Mouse (Mus musculus) megakaryocyte, adult 5-6 weeks (primary cell): ENCODE data around the gene Znrf2. TPM values are rescaled to one million over a fixed set of nuclear protein-coding genes. Genes with fewer than 3 reads are reported as not detected.

ENCODE experiments used
- ATAC-seq: 2 replicates; pipeline ENCODE4 v1.8.0; 2016; ENCODE audit warnings: mild to moderate bottlenecking, inconsistent platforms; ENCODE audit not compliant: poor library complexity, severe bottlenecking
- total RNA-seq, 2 experiments: library from RNA; stranded (forward) in 1 of 2; stranded (reverse) in 1 of 2; fragments of 153-499, 151-499 nt in 1 of 2; fragments of 221-1000, 200-1000 nt in 1 of 2; gene quantifications; 2 replicates each; pipeline versions ENCODE4 v1.2.3 to v1.2.4; 2015 to 2017

Znrf2 gene
- total RNA-seq, 2 experiments from 2014 or later = 76.2 to 83.0 TPM

DNA sequence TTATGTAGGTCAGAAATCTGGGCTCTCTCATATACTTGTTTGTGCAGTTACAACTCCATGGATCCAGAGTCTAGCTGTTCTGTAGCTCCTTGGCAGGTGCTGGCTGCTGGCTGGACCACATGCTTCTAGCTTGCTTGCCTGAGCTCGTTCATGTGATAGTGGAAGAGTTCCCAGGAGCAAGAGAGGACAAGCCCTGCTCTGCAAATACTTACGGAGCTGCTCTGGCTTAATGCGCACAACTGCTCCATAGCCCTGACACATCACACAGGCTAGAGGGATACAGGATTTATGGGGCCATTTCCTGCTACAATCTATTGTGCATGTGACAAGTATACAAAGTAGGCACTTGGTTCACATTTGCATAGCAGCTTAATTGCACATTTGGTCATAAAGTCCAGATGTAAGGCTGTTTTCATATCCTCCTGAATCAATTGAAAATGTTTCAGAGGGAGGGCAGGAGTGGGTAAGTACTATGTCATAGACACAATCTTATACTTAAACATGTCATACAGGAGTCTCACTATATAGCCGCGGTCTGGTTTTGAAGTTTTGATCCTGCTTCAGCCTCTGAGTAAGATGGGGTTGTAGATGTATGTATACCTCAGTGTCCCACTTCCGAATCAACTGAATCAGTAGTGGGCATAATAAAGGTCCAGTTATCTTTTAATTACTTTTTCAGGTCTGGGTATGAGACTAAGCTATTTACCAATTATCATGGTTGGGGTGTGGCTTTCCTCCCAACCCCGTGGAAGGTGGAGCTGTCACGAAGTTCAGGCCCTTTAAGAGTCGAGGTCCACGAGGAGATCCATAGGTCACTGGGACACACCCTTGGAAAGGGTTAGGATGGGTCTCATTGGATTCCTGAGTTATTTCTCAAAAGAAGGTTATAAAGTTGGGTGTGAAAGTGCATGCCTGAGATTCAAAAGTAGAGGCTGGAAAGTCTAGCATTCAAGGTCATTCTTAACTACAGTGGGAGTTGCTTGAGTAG is 89.6 kb downstream of the Znrf2 start:
- no peak for ATAC-seq

DNA sequence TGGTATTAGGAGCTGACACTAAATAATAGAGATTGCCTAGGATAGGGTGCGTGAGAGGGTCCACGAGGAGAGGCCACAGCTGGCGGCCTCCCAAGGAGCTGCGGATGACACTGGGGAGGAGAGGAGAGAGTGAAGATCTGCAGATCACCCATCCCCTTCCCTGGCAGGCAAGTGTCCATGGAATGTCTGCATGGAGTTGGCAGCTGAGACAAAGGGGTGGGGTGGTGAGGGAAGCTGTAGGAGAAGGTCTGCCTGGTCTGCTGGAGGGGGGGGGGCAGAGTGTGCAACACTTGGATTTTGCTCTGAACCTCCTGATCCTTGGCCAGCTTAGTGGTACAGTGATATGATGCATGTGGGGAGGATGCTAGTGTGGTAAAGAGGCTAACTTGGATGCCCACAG is 98.3 kb downstream of the Znrf2 start:
- no peak for ATAC-seq

DNA sequence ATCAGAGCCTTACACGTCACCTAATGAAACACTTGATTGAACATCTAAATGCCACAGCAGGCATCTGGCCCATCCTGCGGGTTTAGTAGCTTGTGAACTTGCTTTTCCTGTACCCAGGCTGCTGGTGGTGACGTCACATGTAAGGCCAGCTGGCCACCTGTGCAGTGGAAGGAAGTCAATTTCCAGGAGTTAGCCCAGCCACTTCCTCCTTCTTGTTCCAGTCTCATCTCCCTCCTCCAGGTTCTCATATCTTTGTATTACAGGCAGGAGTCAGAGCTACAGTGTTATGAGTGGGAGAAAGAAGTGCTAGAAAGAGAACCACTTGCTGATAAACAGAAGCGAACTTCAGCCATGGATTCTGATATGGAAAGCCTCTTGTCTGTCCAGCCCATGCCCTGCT is 99.4 kb downstream of the Znrf2 start:
- ATAC-seq = no peak

DNA sequence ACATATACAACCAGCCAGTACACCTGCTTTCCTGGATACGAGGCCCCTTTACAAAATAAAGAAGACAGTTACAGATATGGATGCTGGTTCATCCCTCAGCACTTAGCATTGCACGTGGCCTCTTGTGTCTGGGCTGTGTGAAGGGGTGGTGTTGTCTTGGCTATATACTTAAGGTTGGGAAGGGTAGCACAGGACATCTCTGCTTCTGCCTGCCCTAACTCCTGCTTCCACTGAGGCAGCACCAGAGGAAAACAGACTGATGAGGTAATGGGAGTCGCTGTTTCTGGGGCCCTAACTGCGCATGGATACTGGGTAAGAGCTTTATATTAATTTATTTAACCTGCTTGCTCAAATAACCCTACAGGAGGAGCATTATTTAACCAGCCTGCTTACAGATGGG is 100.2 kb downstream of the Znrf2 start:
- no peak for ATAC-seq

DNA sequence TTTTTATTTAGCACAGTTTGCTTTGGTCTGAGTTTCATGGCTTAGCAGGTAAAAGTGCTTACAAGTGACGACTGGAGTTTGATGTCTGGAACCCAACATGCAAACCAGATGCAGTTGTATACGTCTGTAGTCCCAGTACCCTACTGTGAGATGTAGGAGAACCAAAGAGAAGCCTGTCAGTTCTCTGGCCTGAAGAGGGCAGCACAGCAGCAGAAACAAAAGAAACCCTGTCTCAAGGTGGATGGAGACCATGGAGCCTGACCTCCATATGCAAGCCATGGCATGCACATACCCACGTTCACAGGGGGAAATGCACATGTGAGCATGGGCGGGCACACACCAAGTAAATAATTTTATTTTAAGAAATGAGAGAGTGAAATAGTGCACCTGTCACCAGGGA is 100.8 kb downstream of the Znrf2 start:
- ATAC-seq = peak; percentile 97

DNA sequence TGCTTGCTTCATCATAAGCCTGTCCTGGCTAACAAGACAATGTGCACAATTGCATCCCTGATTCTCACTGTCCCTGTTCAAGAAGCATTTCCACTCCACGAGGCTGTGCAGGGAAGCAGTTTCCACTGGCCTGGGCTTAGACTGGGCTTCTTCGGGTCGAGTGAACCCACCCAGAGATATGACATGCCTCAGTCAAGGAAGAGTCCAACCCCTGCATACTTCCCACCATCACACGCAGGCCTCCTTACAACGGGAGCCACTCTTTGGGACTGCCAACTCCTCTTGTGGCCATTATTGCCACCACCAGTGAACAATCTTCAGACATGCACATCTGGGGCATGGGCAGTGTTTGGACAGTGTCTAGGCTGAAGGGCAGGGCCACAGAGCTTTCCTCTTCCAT is 101.8 kb downstream of the Znrf2 start:
- no peak for ATAC-seq

DNA sequence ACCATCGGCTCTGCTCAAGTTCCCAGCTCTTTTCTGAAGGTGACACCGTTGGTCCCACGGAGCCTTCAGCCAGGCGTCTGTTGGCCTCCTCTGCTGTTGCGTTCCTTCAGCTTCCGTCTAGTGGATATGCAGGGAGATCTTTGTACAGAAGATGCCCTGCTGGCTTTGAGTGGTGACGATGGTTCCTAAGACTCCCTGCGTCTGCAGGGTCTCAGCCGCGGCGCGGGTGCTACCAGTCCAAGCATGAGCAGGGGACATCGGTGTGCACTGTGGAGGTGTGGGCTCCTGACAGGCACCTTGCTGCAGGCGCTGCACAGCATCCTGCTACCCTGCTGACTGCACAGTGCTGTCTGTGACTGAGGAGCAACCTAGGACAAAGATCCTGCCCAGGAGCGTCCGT is 107.8 kb downstream of the Znrf2 start:
- no peak for ATAC-seq

DNA sequence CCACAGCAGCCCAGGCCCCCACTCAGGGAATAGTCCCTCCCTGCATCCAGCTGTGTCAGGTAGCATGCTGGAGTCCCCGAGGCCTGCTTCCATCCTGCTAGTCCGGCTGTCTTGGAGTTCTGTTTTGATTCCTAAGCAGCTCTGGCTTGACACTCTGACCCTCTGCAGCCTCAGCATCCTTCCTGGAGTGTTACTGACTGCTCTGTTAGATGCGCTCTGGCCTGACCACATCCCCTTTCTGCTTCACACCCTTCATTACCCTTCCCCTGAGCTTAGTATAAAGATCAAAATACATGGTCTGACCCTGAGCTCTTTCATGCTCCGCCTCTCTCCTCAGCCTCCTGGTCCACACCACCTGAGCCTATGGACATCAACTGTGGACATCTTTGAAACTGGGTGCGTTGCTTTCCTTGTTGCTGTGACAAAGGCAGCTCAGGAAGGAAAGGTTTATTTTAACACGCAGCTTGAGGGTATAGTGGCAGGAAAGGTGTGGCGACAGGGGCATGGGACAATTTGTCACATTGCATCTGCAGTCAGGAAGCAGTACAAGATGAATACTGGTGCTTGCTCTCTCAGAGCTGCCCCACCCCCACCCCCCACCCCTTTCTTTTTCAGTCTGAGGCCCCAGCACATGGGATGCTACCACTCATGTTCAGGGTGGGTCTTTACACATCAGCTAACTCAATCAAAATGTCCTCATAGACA is 109.2 kb downstream of the Znrf2 start:
- ATAC-seq = peak; percentile 84

DNA sequence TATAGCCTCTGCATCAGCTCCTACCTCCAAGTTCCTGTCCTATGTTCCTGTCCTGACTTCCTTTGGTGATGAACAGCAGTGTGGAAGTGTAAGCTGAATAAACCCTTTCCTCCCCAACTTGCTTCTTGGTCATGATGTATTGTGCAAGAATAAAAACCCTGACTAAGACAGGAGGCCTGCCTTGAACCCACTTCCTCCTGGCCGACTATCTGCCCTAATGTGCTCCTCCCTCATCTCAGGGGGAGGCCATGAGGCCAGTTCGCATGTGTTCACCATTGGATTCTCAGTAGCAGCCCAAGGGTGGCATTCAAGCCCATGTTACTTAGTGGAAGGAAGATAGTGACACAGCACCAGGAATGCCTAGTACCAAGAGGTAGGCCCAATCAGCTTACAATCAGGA is 110.2 kb downstream of the Znrf2 start:
- peak; percentile 60 for ATAC-seq

DNA sequence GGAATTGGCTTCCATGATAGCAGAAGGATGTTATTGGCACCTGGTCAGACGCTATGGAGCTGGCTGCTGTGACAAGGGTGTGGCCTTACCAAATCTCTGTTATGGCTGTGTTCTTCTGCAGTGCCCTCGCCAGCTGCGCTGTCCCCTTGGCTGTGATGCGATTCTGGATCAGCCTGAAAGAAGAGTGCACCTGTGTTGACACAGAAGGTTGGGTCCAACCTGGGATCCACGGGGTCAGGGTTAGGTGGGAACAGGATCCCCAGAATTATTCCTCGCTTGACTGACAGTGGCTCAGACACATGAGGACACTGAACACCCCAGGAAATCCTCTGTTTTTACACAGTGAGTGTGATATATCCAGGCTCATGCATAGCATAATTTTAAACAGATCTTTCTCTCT is 111.2 kb downstream of the Znrf2 start:
- no peak for ATAC-seq

DNA sequence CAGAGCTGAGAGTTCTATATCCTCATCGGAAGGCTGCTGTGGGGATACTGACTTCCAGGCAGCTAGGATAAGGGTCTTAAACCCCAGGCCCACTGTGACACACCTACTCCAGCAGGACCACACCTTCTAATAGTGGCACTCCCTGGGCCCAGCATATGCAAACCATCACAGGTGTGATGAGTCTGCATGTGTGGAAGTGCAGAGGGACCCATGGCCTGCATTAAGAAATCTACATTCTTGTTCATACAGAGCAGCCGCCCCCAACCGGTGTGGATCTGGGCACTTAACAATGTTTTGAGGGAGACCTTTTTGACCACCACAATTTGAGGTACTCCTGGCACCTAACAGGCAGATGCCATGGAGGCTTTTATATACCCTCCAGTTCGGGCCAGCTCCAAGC is 114.9 kb downstream of the Znrf2 start:
- no peak for ATAC-seq

DNA sequence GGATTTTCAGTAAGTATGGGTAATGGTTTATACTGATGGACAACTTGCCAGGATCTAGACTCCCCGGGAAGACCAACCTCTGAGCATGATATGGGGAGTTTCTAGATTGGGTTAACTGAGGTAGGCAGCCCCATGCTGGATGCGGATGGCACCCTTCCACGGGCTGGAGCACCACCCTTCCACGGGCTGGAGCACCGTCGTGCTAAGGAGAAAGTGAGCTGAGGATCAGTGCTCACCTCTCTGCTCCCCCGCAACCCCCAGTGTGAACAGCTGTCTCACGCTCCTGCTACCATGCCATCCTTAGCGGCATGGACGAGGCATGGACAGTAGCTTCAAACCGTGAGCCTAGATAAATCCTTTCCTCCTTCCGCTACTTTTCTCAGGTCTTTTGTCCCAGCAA is 115.8 kb downstream of the Znrf2 start:
- ATAC-seq = no peak

DNA sequence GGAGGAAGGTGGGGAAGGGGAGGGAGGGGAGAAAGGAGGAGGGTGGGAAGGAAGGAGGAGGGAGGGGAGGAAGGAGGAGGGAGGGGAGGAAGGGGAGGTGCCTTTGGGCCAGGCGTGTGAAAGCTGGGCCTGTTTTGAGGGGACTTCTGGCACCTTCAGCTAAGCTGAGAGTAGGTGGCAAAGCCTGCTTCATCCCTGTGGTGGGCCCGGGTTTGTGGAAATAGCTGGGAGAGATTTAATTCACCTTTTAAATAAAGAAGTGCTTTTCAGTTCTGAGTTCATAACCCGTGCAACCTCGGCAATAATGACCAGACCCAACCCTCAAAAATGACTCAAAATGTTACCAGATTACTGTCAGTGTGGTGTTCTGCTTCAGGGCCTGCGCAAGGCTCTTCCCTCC is 116.5 kb downstream of the Znrf2 start:
- no peak for ATAC-seq

DNA sequence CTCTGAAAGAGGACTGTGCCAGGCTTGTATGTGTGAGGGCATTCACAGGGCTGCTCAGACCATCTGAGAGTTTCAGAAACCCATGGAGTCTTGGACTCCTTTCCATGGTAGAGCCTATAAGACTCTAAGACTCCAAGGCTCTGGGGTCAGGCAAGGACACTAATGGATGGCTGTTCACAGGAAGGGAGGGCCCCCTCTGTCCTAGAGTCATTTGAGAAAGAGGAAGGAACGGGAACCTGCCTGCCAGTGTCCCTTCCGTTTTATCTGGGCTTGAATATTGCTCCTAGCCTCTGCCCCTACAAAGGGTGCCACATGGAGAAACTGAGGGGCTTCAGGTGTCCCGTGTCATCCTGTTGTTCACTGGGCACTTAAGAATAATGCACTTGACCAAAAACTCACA is 117.2 kb downstream of the Znrf2 start:
- ATAC-seq = peak; percentile 72

DNA sequence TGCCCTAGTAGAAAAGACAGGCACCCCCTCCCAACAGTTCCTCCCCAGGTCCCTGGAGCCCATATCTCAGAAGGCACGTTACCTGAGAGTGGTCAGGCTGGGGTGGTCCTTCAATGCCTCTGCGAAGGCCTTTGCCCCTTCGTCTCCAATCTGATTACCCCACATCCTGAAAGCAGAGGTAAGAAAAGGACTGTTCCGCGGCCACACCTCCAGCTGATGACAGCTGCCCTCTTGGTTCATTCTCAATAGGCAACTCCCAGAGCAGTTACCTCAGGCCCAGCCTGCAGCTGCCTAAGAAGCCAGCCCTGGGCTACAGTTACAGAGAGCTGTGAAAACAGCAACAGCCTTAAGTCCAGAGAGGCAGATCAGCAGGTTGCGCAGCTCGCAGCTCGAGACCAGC is 117.6 kb downstream of the Znrf2 start:
- ATAC-seq = peak; percentile 77

DNA sequence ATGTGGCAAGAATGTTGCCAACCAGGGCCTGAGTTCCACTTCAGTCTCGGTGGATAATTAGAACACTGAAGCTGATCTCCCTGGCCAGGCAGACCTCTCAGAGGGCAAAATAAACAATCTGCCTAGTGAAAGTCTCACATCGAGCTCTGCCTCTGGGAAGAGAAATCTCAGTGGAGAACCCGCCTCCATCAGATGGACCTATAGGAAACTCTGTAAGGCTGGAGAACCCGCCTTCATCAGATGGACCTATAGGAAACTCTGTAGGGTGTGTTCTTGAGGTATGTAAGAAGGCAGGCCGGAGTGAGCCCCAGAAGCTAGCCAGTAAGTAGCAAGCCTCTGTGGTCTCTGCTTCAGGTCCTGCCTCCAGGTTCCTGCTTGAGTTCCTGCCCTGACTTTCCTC is 118.2 kb downstream of the Znrf2 start:
- peak; percentile 47 for ATAC-seq

DNA sequence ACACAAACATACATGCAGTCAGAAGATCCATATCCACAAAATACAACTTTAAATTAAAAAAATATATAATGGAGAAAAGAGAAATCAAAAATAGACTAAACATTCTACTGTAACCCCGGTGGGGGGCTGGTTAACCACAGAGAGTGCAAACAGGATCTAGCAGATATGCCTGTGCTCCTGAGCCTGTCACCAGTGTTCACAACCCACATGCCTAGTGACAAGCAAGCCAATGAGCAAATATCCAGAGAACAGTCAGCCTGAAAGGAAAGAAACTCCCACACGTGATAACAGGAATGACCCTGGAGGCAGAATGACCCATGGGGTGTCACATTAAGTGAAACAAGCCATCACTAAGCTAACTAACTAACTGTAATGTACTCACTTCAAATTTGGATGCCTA is 119.8 kb downstream of the Znrf2 start:
- no peak for ATAC-seq

DNA sequence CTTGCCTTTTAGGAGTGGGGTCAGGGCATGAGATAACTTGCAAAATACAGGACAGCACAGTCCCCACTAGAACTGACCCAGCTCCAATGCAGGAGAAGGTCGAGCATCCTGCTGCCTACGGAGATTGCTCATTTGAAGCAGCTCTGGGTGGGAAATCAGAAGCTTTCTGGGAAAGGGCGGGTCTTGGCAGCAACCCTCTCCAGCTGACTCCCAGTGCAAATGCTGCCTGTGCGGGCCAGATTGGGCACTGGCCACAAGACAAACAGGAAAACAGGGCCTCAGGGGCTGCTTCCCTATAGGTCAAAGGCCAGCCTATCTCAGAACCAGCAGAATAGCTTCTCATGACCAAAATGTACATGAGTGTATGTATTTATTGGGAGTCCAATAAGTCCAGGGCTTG is 122.9 kb downstream of the Znrf2 start:
- ATAC-seq = peak; percentile 16; the same call in 1 of the 2 replicates

DNA sequence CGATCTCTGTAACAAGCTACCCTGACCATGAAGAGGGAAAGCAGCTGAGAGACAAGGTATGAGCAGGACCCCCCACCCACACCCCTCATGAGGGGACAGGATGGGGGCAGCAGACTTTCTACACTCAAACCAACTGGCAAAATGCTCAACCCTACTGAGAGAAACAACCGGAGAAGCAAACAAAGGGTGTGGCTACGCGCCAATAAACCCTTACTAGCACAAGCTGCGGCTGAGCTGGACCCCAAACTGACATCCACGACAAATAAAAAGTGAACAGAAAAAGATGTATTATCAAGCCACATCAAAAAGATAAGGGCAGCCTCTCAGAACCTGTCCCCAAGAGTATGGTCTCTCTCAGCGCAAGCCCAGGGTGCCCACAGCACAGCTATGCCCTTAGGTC is 123.4 kb downstream of the Znrf2 start:
- ATAC-seq = no peak

DNA sequence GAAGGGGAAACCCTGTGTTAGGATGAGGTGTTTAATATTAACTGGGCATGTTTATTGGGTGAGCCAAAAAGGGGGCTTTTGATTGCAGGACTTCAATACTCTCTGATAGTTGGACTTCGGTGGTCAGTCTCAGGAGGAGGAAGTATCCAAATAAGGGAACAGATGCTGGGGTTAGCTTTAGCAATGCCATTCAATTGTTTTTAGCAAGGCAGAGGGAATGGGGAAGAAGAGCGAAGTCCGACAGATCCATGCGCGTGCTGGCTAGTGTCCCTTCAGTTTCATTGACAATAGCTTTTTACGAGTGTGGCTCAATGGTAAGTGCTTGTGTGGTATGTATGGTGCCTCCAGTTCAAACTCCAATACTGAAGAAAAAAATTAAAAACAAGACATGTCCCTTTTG is 124.4 kb downstream of the Znrf2 start:
- ATAC-seq = peak; percentile 70
